Mouse (Mus musculus) liver, embryonic 14.5 days (tissue): ENCODE measurements around the gene Trim56.

Experiments used
- CTCF ChIP-seq: IDR thresholded peaks from 2 replicates; pipeline ENCODE4 v1.5.1; 2016; ENCODE audit warnings: antibody characterized with exemption, low read depth, control low read depth
- EP300 ChIP-seq: IDR thresholded peaks from 2 replicates; pipeline ENCODE4 v1.6.1; 2016; ENCODE audit warnings: antibody characterized with exemption, low read depth

DNA sequence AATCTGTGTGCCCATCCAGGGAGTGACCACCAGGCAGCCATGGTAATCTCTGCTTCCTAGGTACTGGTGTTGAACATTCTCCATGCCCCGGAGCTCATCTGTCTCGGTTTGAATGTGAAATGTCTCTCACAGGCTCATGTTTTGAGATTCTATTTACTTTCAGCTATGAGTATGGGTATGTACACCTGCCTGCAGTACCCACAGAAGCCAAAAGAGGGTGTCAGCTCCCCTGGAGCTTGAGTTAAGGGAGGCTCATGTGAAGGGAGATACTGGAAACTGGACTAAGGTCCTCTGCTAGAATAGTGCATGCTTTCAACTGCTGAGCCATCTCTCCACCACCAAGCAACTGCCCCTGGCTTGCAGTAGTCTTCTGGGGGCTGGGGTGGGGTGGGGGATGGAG, 12.0 kb downstream of the Trim56 start:
- TF ChIP-seq CTCF = peak; percentile 67
- no peak for TF ChIP-seq EP300
